ENCODE assay signal across 9 mouse cellular contexts in the genomic region with DNA sequence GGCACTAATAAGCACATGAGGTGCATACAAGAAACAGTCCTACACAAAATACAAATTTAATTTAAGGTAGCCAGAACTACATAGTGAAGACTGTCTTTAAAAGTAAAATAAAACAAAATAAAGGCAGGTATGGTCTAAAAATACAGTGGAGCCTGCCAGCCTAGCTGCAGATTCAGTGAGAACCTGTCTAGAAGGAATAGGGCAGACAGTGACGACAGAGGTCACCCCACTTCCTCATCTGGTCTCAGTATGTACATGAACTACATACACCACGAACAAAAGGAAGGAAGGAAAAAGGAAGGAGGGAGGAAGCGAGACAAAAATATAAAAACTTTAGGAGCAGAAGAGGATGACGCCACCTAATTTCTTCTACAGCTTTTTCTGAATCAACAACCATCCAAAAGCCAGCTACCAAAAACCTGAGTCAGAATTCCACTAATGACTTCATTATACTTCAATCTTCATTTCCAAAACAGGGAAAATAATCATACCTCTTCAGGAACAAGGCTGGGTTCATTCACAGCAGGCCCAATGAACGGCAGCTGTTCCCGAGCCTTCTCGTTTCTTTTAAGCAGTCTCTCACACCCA. TPM values are rescaled to one million over a fixed set of nuclear protein-coding genes. Genes with fewer than 3 reads are reported as not detected.
A peak's percentile ranks its signal among the peaks of the same experiment; 100 is the strongest.
DNase-seq lines count a peak whose midpoint lies in the region; ATAC-seq and TF ChIP-seq lines count a peak whose summit lies in the region.
"Had no signal": no experiment of that assay in that cellular context is flagged by ENCODE, and none has a peak within 500 bp of the region (broad histone marks: within the 10 kb centered on the region; RNA-seq: fewer than 3 reads in every experiment).

No protein-coding gene starts in this region.

- no peak for TF ChIP-seq EP300 in stomach, postnatal 0 days (optimal IDR thresholded peaks at IDR 0.05)

- H3K27me3 ChIP-seq in intestine, embryonic 14.5 days (replicated peaks; ENCODE audit: control insufficient read depth, insufficient read depth, low read length): no peaks in the 10 kb centered on the region
- no peaks in the 10 kb centered on the region for H3K27me3 ChIP-seq in intestine, postnatal 0 days (replicated peaks; ENCODE audit: control insufficient read depth, insufficient read depth, low read length)
- no peaks in the 10 kb centered on the region for H3K27me3 ChIP-seq in thymus, adult 2 months (ENCODE audit: control insufficient read depth, insufficient read depth, low read length)
- no peaks in the 10 kb centered on the region for H3K27me3 ChIP-seq in stomach, postnatal 0 days (ENCODE audit: control insufficient read depth, insufficient read depth, low read length)

- H3K27ac ChIP-seq in intestine, embryonic 14.5 days (ENCODE audit: low read depth): 0 out of 2 replicates have a peak overlapping the region, but pooled peaks have one; percentile 16
- no peak overlapping the region for H3K27ac ChIP-seq in intestine, postnatal 0 days (ENCODE audit: low read depth, low read length)
- H3K27ac ChIP-seq in thymus, adult 2 months (ENCODE audit: control insufficient read depth, insufficient read depth, low read length): peak overlapping the region; percentile 51; the same call in 1 of the 2 replicates
- H3K27ac ChIP-seq in stomach, postnatal 0 days (replicated peaks): peak overlapping the region; percentile 36

- no peak overlapping the region for H3K4me2 ChIP-seq in intestine, embryonic 14.5 days (ENCODE audit: low read length)
- no peak overlapping the region for H3K4me2 ChIP-seq in intestine, postnatal 0 days (replicated peaks; ENCODE audit: low read depth)
- H3K4me2 ChIP-seq in stomach, postnatal 0 days (replicated peaks; ENCODE audit: low read depth): no peak overlapping the region

- intact Hi-C loops in left cerebral cortex, postnatal 10 days (cut with DNase I): no loop called here

- no peak for TF ChIP-seq CTCF in intestine, postnatal 0 days (IDR thresholded peaks at IDR 0.05; ENCODE audit: low read depth)
- no peak for TF ChIP-seq CTCF in thymus, adult 2 months (IDR thresholded peaks at IDR 0.05; ENCODE audit: borderline replicate concordance, control insufficient read depth, extremely low read depth, insufficient read depth, low read length, poor library complexity)
- TF ChIP-seq CTCF in stomach, postnatal 0 days (IDR thresholded peaks at IDR 0.05; ENCODE audit: low read depth): no peak

- WGBS in intestine, embryonic 14.5 days: 82% methylated on average over 7 of the region's 7 CpGs
- 58% methylated on average over 7 of the region's 7 CpGs for WGBS in intestine, postnatal 0 days
- WGBS in thymus, adult 2 months: 44% methylated on average over 7 of the region's 7 CpGs
- WGBS in stomach, postnatal 0 days: 55% methylated on average over 7 of the region's 7 CpGs

- no peaks in the 10 kb centered on the region for H3K9me3 ChIP-seq in intestine, embryonic 14.5 days (ENCODE audit: control insufficient read depth, low read length)
- no peaks in the 10 kb centered on the region for H3K9me3 ChIP-seq in intestine, postnatal 0 days (ENCODE audit: control insufficient read depth)
- no peaks in the 10 kb centered on the region for H3K9me3 ChIP-seq in stomach, postnatal 0 days (ENCODE audit: control insufficient read depth, low read length)

- no peak for TF ChIP-seq POLR2A in thymus, adult 2 months (IDR thresholded peaks at IDR 0.05; ENCODE audit: control insufficient read depth, extremely low read depth, insufficient read depth, low read length, poor library complexity)

- no peak for DNase-seq in intestine, embryonic 14.5 days (ENCODE audit: low spot score)
- DNase-seq in thymus, adult 2 months: no peak
- no peak for DNase-seq in thymus, adult 18-20 months
- DNase-seq in stomach, postnatal 0 days (ENCODE audit: low spot score): no peak
- DNase-seq in left cerebral cortex, postnatal 10 days (ENCODE audit: extremely low spot score in 1 of 2, low spot score in 2 of 2): no peak
- DNase-seq in cerebellum, adult 11 months: no peak

- H3K4me3 ChIP-seq in intestine, embryonic 14.5 days (ENCODE audit: low read depth, low read length): no peak overlapping the region
- H3K4me3 ChIP-seq in intestine, postnatal 0 days (ENCODE audit: low read depth, low read length): no peak overlapping the region
- H3K4me3 ChIP-seq in thymus, adult 2 months (ENCODE audit: control insufficient read depth, insufficient read depth, low read length): no peak overlapping the region
- H3K4me3 ChIP-seq in stomach, postnatal 0 days (ENCODE audit: low read depth, low read length): no peak overlapping the region
- H3K4me3 ChIP-seq: myocyte had no signal

- H3K36me3 ChIP-seq in intestine, embryonic 14.5 days (ENCODE audit: control insufficient read depth, insufficient read depth, low read length): peaks cover 32% of the 10 kb centered on the region
- no peaks in the 10 kb centered on the region; the same call in 1 of the 2 replicates for H3K36me3 ChIP-seq in intestine, postnatal 0 days (ENCODE audit: control insufficient read depth, insufficient read depth)
- peaks cover 8% of the 10 kb centered on the region; the same call in 1 of the 2 replicates for H3K36me3 ChIP-seq in thymus, adult 2 months (ENCODE audit: control insufficient read depth, insufficient read depth, low read length)
- H3K36me3 ChIP-seq in stomach, postnatal 0 days (ENCODE audit: control insufficient read depth, insufficient read depth, low read length): 0 out of 2 replicates have a peak, but pooled peaks cover 4% of the 10 kb centered on the region

- ATAC-seq in intestine, embryonic 14.5 days (replicated peaks; ENCODE audit: low FRiP score, low TSS enrichment, low read depth): no peak
- ATAC-seq in intestine, postnatal 0 days: no peak
- ATAC-seq in inflammation-experienced regulatory T-cells, adult 6 months: peak; percentile 19
- ATAC-seq in stomach, postnatal 0 days (ENCODE audit: low FRiP score, low TSS enrichment): no peak

- no peak overlapping the region for H3K9ac ChIP-seq in intestine, embryonic 14.5 days (ENCODE audit: low read length)
- no peak overlapping the region for H3K9ac ChIP-seq in intestine, postnatal 0 days (ENCODE audit: low read depth, low read length)
- no peak overlapping the region for H3K9ac ChIP-seq in stomach, postnatal 0 days (ENCODE audit: low read length)

- H3K4me1 ChIP-seq in intestine, embryonic 14.5 days (replicated peaks; ENCODE audit: control insufficient read depth, insufficient read depth, low read length): peaks cover 30% of the 10 kb centered on the region
- H3K4me1 ChIP-seq in intestine, postnatal 0 days (replicated peaks; ENCODE audit: control insufficient read depth, insufficient read depth, low read length): peaks cover 35% of the 10 kb centered on the region
- H3K4me1 ChIP-seq in thymus, adult 2 months (replicated peaks; ENCODE audit: control insufficient read depth, insufficient read depth, low read length): peaks cover 16% of the 10 kb centered on the region
- H3K4me1 ChIP-seq in stomach, postnatal 0 days (replicated peaks; ENCODE audit: control insufficient read depth, insufficient read depth): peaks cover 6% of the 10 kb centered on the region

RNA-seq across cellular contexts. Expression of a gene that starts 10.0 kb away (rescaled TPM):
- polyA plus RNA-seq in intestine, embryonic 14.5 days (2014; fragmentation: Nextera tagmentation; extraction: Ambion mirVana): 50.5 and 68.2 TPM in 2 replicates
- 19.3 and 25.4 TPM in 2 replicates for polyA plus RNA-seq in intestine, postnatal 0 days (2015; fragmentation: Nextera tagmentation; extraction: Ambion mirVana)
- polyA plus RNA-seq in thymus, adult 2 months (2012; rRNA removed): 84.9 and 88.1 TPM in 2 replicates
- 100 to 1,000 TPM; 120 to 258 (median 210) TPM for polyA plus RNA-seq in inflammation-experienced regulatory T-cells, adult 6 months (2017; shearing (Covaris generic))
- 15.9 and 18.0 TPM in 2 replicates for polyA plus RNA-seq in stomach, postnatal 0 days (2015; fragmentation: Nextera tagmentation; extraction: Ambion mirVana)
- total RNA-seq in left cerebral cortex, postnatal 10 days (2021): 10 to 100 TPM; 42.9 to 52.4 TPM
